In genomic region chr4:141011556-141012328, GRCm38 (mm10) we compare ENCODE assay signal across 9 mouse cellular contexts. TPM values are rescaled to one million over a fixed set of nuclear protein-coding genes. Genes with fewer than 3 reads are reported as not detected.
A peak's percentile ranks its signal among the peaks of the same experiment; 100 is the strongest.
DNase-seq lines count a peak whose midpoint lies in the region; ATAC-seq lines count a peak whose summit lies in the region.
"Had no signal": no experiment of that assay in that cellular context is flagged by ENCODE, and none has a peak within 500 bp of the region (broad histone marks: within the 10 kb centered on the region; RNA-seq: fewer than 3 reads in every experiment).

No protein-coding gene starts in this region.

- H3K9me3 ChIP-seq in intestine, embryonic 15.5 days: no peaks in the 10 kb centered on the region
- H3K9me3 ChIP-seq in midbrain, embryonic 15.5 days: no peaks in the 10 kb centered on the region

- H3K4me2 ChIP-seq in intestine, embryonic 15.5 days (replicated peaks): peak overlapping the region; percentile 67
- H3K4me2 ChIP-seq in midbrain, embryonic 15.5 days: peak overlapping the region; percentile 64

- DNase-seq in 3134 (ENCODE audit: extremely low read depth, insufficient read length, low spot score): peak; percentile 74
- peak; percentile 76 to 77 for DNase-seq in cerebellum, adult 18-20 months
- peak; percentile 41 for DNase-seq in gastrocnemius, adult 18-20 months (ENCODE audit: low spot score)
- no peak for DNase-seq in left cerebral cortex, adult 8-10 months (ENCODE audit: low spot score in 2 of 2)
- no peak for DNase-seq in yolk sac, embryonic 10.5 days (ENCODE audit: low spot score)

- 0 out of 2 replicates have a peak, but pooled peaks have one; percentile 5 for ATAC-seq in intestine, embryonic 15.5 days
- ATAC-seq in midbrain, embryonic 15.5 days (replicated peaks): peak; percentile 9; the same call in 1 of the 2 replicates
- ATAC-seq in granulocyte monocyte progenitor cell, adult 5-6 weeks (replicated peaks; ENCODE audit: poor library complexity, severe bottlenecking): no peak
- ATAC-seq: Patski had no signal

- H3K36me3 ChIP-seq in intestine, embryonic 15.5 days: peaks cover 10% of the 10 kb centered on the region
- peaks cover 27% of the 10 kb centered on the region for H3K36me3 ChIP-seq in midbrain, embryonic 15.5 days (replicated peaks)

- H3K4me3 ChIP-seq in intestine, embryonic 15.5 days (replicated peaks): peak overlapping the region; percentile 61
- H3K4me3 ChIP-seq in midbrain, embryonic 15.5 days: peak overlapping the region; percentile 67

- peak overlapping the region; percentile 75 for H3K9ac ChIP-seq in intestine, embryonic 15.5 days
- H3K9ac ChIP-seq in midbrain, embryonic 15.5 days: peak overlapping the region; percentile 59

- peak overlapping the region; percentile 84 for H3K27ac ChIP-seq in intestine, embryonic 15.5 days
- H3K27ac ChIP-seq in midbrain, embryonic 15.5 days: peak overlapping the region; percentile 79

- H3K27me3 ChIP-seq in intestine, embryonic 15.5 days (replicated peaks): no peaks in the 10 kb centered on the region
- H3K27me3 ChIP-seq in midbrain, embryonic 15.5 days (replicated peaks): no peaks in the 10 kb centered on the region
- H3K27me3 ChIP-seq: Patski had no signal

- WGBS in intestine, embryonic 15.5 days: 44% methylated on average over 14 of the region's 14 CpGs
- WGBS in midbrain, embryonic 15.5 days: 31% methylated on average over 14 of the region's 14 CpGs

- peaks cover 15% of the 10 kb centered on the region for H3K4me1 ChIP-seq in intestine, embryonic 15.5 days (replicated peaks)
- peaks cover 38% of the 10 kb centered on the region for H3K4me1 ChIP-seq in midbrain, embryonic 15.5 days

RNA-seq across cellular contexts. Expression of gene Mfap2, which starts 1.5 kb away (rescaled TPM):
- 1 to 10 TPM; 1.1 to 2.3 TPM for total RNA-seq in gastrocnemius, adult 18-20 months (2021)
- 329 and 347 TPM in 2 replicates for polyA plus RNA-seq in intestine, embryonic 15.5 days (2015; fragmentation: Nextera tagmentation; extraction: Ambion mirVana)
- polyA plus RNA-seq in midbrain, embryonic 15.5 days (2015; fragmentation: Nextera tagmentation; extraction: Ambion mirVana): 153 and 181 TPM in 2 replicates
- not detected in 2 replicates for total RNA-seq in granulocyte monocyte progenitor cell, adult 5-6 weeks (2014; fragmentation: Nextera tagmentation)
- not detected in 2 replicates for total RNA-seq in granulocyte monocyte progenitor cell, adult 5-6 weeks (2017)
- total RNA-seq in left cerebral cortex, adult 8-10 months (2022): 1 to 10 TPM; 1.8 to 5.2 (median 3.3) TPM

RNA-seq across cellular contexts. Expression of gene Atp13a2, which starts 25.1 kb away (rescaled TPM):
- 10 to 100 TPM; 16.2 to 21.1 TPM for total RNA-seq in gastrocnemius, adult 18-20 months (2021)
- 29.8 and 35.7 TPM in 2 replicates for polyA plus RNA-seq in intestine, embryonic 15.5 days (2015; fragmentation: Nextera tagmentation; extraction: Ambion mirVana)
- 189 and 193 TPM in 2 replicates for polyA plus RNA-seq in midbrain, embryonic 15.5 days (2015; fragmentation: Nextera tagmentation; extraction: Ambion mirVana)
- 30.0 and 30.5 TPM in 2 replicates for total RNA-seq in granulocyte monocyte progenitor cell, adult 5-6 weeks (2014; fragmentation: Nextera tagmentation)
- 14.5 and 23.6 TPM in 2 replicates for total RNA-seq in granulocyte monocyte progenitor cell, adult 5-6 weeks (2017)
- total RNA-seq in left cerebral cortex, adult 8-10 months (2022): 100 to 1,000 TPM; 141 to 156 (median 150) TPM

RNA-seq across cellular contexts. Expression of gene Crocc, which starts 48.6 kb away (rescaled TPM):
- total RNA-seq in gastrocnemius, adult 18-20 months (2021): 1 to 10 TPM; 2.0 to 2.5 TPM
- polyA plus RNA-seq in intestine, embryonic 15.5 days (2015; fragmentation: Nextera tagmentation; extraction: Ambion mirVana): 4.0 and 4.7 TPM in 2 replicates
- 7.0 and 8.9 TPM in 2 replicates for polyA plus RNA-seq in midbrain, embryonic 15.5 days (2015; fragmentation: Nextera tagmentation; extraction: Ambion mirVana)
- total RNA-seq in granulocyte monocyte progenitor cell, adult 5-6 weeks (2014; fragmentation: Nextera tagmentation): 6.4 and 8.0 TPM in 2 replicates
- total RNA-seq in granulocyte monocyte progenitor cell, adult 5-6 weeks (2017): 6.5 and 7.0 TPM in 2 replicates
- 10 to 100 TPM; 44.2 to 69.2 (median 54.3) TPM for total RNA-seq in left cerebral cortex, adult 8-10 months (2022)

RNA-seq across cellular contexts. Expression of gene Sdhb, which starts 50.7 kb away (rescaled TPM):
- total RNA-seq in gastrocnemius, adult 18-20 months (2021): 100 to 1,000 TPM; 630 to 677 TPM
- polyA plus RNA-seq in intestine, embryonic 15.5 days (2015; fragmentation: Nextera tagmentation; extraction: Ambion mirVana): 539 and 577 TPM in 2 replicates
- polyA plus RNA-seq in midbrain, embryonic 15.5 days (2015; fragmentation: Nextera tagmentation; extraction: Ambion mirVana): 442 and 447 TPM in 2 replicates
- total RNA-seq in granulocyte monocyte progenitor cell, adult 5-6 weeks (2014; fragmentation: Nextera tagmentation): 143 and 167 TPM in 2 replicates
- total RNA-seq in granulocyte monocyte progenitor cell, adult 5-6 weeks (2017): 116 and 142 TPM in 2 replicates
- 100 to 1,000 TPM; 186 to 203 (median 195) TPM for total RNA-seq in left cerebral cortex, adult 8-10 months (2022)

Comparison
In these comparisons a context has a peak if more than half of its experiments do, and no peak if none do; other contexts are left out.
1. DNase-seq: peak in 3134 (single experiment), cerebellum, adult 18-20 months (2 of 2) and gastrocnemius, adult 18-20 months (single experiment); none in left cerebral cortex, adult 8-10 months (0 of 2) and yolk sac, embryonic 10.5 days (single experiment).
2. RNA of gene Atp13a2, which starts 25.1 kb away (total RNA-seq): 141 to 156 TPM in left cerebral cortex, adult 8-10 months; 14.5 to 30.5 TPM in granulocyte monocyte progenitor cell, adult 5-6 weeks and 16.2 to 21.1 TPM in gastrocnemius, adult 18-20 months; every median in the first group is over 4 times any median in the second.
3. RNA of gene Crocc, which starts 48.6 kb away (total RNA-seq): 44.2 to 69.2 TPM in left cerebral cortex, adult 8-10 months; 6.4 to 8.0 TPM in granulocyte monocyte progenitor cell, adult 5-6 weeks and 2.0 to 2.5 TPM in gastrocnemius, adult 18-20 months; every median in the first group is over 4 times any median in the second.